Mouse (Mus musculus) cerebellum, adult 2 months (tissue): Measurements from ENCODE around the gene Zfp65.

Source experiments
- CTCF ChIP-seq: fragments of 200-500 bp; IDR thresholded peaks from 2 replicates; pipeline ENCODE4 v1.5.1; 2011; ENCODE audit warnings: low read depth, mild to moderate bottlenecking, control low read depth, low read length, moderate library complexity, borderline replicate concordance; ENCODE audit not compliant: insufficient read depth
- POLR2A ChIP-seq: fragments of 200-500 bp; IDR thresholded peaks from 2 replicates; pipeline ENCODE4 v1.6.1; 2011; ENCODE audit warnings: low read length, control low read depth, borderline replicate concordance; ENCODE audit not compliant: insufficient read depth

GRCm38 (mm10) chr13:67759966-67760365, 31.0 kb upstream of the Zfp65 start:
- TF ChIP-seq POLR2A (no peak), CTCF (no peak)
